Mouse (Mus musculus) retina, postnatal 7 days (tissue): ENCODE measurements around the gene Insyn1.

ENCODE experiments used
- DNase-seq: peaks from one replicate; pipeline ENCODE4 v3.0.0-alpha.2; 2012; ENCODE audit warnings: low read depth, low spot score

Gene Insyn1

DNA sequence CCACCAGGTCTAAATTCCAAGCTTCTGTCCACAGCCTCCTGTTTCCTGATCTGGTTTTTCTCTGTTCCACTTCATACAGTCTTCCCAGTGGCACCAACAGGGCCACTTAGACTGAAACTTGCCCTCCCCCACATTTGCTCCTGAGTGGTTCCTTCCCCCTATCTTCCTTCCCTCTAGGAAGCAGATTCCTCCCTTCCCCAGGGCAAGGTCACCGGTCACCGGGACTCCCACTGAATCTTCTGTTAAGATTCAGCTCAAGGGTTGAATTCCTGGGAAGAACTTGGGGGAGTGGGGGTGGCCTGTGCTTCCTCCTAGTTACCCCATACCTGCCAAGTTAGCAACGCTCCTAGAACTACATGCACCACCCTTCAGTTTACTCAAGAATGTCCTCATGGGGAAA is 1.3 kb upstream of the Insyn1 start:
- no peak for DNase-seq

DNA sequence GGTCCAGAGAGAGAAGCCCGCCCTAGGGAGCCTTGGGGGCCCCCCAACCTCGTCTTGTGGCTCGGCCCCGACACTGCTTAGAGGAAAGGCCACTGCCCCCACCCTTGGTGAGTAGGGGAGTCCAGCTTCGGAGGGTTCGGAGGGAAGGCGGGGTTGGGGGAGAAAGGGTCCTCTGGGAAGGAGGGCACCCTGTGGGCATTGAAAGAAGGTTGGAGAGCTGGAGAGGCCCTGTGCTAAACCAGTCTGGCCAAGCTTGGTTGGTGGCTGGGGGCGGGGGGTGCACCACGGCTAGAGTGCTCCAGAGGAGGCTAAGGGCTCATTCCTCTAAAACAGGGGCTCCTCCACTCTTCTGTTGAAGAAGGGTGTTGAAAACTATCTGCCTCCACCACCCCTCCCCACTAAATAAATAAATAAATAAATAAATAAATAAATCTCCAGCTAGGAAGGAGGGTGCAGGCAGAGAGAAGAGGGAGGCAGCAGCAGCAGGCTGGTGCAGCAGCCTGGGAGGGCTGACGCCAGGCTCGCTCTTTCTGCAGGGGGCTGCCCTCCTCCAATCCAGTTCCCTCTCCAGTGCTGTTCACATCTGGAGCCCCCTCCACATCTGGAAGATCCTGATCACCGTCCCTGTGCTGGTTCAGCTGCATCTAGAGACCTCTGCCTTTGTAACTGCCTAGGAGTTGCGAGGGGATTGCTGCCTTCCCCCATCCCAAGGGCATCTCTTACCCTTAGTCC is 896 bp downstream of the Insyn1 start:
- no peak for DNase-seq

DNA sequence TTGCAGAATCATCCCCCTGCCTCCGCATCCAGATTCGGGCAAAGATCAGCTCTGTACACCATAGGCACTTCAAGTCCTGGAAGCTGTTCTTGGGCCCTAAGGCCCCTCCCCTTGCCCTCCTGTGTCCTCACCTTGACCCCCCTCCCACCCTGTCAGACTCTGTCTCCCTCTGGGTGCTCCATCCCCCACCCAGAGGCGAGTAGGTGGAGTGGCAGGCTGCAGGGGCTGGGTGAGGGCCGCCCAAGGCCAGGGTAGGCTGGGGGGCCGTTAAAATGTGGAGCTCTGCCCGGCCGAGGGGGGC is 1.4 kb downstream of the Insyn1 start:
- DNase-seq, result no peak

DNA sequence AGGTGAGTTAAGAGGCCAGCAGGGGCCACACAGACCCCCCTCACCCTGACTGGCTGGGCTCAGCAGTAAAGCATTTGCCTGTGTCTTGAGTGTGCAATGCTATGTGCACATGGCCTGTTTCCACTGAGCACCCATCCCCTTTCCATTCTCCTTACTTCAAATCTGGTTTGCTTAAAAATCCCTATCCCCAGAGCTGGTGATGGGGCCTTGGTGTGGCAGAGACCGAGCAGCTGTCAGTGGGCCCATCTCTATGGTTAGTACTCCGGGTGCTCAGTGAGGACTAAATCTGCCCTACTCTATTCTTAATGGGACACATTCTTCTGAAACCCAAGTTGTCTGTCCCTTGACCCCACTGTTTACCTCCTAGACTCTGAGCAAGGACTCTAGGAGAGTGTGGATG is 2.0 kb downstream of the Insyn1 start:
- no peak for DNase-seq

DNA sequence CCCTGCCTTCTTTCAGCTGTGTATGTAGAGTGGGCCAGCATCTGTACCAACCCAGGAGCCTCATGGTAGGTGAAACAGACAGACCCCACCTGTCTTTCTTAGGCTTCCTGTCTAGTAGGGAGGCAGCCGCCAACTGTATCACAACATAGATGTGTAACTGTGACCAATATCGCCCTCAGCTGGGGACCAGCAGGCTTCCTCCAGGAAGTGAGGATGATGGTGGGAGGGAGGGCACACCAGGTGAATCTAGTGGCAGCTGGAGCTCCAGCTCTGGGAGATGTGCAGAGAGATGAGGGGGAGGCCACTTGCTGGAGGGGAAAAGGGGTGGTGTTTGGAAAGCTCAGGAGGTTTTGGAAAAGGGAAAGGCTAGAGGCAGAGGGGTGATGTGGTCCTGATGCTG is 6.6 kb downstream of the Insyn1 start:
- DNase-seq, result no peak

DNA sequence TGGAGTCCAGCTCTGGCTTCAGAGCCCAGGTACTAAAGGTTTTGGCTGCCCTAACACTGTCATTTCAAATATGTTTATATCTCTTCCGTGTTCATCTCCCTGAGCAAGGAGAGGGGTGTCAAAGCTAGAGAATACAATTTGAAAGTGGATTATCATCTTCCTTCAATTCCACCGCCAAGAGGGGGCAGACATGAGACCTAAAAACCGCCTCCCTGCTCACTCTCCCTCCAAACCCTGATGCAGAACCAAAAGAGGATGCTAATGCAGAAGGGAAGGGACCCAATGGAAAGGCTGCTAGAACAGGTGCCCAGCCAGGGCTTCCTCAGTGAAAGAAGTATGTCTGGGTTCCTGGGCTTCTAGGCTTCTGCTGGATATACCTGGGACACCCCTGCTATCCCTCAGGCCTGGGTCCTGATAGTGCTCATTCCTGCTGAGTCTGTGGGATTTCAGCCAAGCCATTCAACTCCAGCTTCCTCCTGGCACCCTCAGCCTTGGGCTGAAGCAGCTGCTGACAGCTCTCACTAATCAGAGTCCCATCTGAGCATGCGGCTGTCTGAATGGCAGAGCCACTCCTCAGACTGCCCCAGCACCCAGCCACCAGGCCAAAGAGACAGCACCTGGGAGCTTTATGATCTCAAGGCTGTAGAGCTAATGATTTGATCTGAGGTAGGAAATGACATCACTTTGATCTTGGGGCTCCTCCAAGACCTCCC is 8.2 kb downstream of the Insyn1 start:
- DNase-seq, result no peak

DNA sequence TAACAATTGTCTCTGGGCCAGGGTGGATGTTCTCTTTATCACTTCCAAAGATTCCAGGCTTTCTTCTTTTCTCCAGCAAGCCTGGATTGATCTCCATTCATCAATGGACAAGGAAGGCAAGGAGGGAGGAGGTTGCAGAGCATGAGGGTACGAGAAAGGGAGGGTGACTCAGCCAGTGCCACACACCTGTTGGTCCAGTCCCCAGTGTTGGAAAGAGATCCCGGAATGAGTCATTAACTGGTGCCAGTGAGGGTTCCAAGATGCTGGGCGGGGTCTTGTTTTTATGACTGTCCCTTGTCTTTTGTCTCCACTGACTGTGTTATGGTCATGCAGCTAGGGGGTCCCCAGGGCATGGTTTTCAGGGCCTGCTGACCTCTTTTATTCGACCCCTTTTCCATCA is 9.5 kb downstream of the Insyn1 start:
- DNase-seq, result no peak

DNA sequence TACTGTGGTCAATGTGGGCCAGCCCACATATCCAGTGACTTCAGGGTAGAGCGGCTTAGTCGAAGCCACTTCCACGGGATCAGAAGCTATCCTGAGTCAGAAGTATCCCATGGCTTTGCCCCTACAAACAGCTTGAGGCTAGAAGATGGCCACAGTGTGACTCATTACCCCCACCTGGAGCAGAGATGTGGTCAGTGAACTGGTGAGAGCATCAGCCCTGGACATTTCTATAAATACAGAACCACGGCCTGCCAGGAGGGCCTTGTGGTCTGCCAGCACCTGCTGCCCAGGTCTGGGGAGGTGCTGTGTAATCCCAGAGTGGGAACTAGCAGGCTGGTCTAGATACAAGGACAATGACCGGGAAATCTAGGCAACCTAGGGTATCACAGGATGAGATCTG is 12.5 kb downstream of the Insyn1 start:
- DNase-seq, result no peak

DNA sequence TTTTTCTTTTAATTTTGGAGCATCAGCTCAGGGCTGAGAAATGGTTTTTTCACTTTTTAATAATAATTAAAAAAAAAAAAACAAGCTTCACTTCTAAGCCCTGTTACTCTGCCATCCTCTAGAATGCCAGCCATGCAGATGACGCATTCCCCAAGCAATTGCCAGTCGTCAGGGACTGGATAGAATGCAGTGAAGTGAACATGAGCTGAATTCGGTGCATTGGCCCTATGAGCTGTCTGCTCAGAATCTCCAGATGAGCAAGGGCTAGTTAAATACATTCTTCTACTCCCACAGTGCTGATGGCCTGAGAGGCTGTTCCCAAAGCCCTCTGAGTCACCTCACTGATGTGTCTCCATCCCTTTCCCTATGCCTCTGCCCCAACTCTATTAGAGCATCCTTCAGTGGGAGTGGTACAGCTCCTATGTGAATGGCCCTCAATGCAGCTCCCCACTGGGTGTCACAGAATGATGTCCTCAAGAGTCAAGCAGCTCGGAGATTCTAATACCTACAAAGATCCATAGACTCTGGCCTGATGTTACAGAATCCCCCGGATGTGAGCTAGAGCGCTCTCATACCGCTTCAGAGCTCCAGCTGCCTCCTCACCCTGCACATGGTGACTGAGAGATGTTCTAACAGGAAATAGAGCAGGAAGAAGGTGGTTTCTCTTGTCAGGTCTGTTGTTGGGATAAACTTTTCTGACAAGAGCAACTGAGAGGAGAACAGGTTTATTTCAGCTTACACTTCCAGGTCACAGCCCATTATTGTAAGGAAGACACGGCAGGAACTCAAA is 19.0 kb downstream of the Insyn1 start:
- no peak for DNase-seq

DNA sequence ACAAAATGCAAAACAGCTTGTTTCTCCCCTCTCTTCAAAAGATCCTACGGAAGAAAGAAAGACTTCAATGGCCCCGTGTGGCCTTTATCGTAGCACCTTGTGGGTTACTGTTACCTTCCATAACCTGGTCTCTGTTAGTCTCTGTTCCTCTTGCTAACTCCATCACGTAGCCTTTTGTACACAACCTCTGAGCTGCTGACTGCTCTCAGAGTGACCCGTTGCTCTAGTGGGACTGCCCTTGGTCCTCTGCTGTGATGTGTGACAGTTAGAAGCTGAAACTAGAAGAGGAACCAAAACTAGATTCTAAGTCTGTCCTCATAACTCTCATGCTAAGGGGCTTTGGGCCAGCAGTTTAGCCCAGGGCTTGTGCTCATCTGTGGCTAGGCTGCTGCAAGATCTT is 22.0 kb downstream of the Insyn1 start:
- DNase-seq, result no peak

DNA sequence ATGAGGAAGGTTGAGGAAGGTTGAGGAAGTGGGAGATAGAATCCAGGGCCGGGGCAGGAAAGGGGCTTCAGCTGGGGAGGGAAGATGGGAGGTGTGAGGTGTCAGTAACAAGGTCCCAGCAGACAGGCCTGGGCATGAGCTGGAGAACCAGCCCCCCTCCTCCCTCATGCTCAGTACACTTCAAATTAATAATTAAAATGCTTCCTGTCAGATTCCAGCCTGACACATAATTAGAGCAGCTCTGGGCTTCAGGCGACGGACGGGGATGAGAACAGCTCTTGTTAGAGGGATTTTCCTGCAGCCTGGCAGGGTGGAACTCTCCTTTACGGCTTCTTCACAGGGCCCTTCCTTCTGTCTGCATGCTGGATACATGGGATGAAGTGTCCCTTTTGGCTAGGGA is 25.3 kb downstream of the Insyn1 start:
- no peak for DNase-seq

DNA sequence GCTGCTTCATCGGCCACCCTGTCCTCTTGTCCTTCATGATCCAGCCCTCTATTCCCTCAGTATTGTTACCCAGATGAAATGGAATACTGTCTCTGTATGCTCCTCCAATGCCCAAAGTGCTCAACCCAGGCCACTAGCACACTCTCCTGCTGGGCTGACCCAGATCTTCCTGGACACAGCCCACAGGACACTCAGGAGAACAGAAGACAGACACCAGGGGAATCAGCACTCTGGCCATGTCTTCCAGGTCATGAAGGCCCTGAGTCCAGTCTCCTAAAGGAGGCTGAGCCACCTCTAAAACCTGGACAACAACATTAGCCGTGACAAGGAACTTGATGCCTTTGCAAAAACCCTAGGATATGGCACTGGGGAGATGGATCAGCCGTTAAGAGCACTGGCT is 28.1 kb downstream of the Insyn1 start:
- no peak for DNase-seq

DNA sequence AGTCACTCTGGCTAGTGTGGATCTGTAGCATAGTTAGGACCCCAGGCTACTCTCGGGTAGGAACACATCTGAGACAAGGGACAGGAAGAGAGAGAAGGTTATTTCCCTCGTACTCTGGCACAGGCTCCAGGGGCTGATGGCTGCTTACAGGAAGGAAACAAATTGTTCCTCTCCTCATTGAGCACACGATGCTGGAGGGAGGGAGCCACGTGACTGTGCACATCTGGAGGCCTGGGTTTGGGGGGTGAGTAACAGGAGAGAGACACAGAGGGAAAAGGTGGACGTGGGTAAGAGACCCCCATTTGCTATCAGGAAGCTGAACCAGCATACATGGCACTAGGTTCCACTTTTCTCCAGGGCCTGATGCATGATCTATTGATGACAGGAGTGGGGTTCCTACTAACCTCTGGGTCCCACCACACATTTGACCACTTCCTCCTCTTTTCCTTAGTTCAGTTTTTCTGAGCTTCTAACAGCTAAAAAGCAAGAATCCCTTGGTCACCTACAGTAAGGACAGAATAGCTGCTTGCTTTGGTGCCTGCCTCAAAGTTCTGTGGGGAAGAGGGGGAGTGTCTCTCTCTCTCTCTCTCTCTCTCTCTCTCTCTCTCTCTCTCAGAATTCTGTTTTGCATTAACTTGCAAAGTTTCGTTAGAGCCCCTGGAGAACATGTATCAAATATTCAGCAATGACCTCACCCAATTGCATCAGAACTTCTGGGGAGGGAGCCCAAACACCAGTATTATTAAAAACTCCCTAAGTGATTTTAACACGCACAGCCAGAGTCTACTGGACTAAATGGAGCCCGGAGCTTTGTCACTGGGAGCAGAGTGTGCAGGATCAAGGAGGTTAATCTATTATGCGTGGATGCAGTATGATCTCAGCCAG is 29.7 kb downstream of the Insyn1 start:
- DNase-seq, result no peak

DNA sequence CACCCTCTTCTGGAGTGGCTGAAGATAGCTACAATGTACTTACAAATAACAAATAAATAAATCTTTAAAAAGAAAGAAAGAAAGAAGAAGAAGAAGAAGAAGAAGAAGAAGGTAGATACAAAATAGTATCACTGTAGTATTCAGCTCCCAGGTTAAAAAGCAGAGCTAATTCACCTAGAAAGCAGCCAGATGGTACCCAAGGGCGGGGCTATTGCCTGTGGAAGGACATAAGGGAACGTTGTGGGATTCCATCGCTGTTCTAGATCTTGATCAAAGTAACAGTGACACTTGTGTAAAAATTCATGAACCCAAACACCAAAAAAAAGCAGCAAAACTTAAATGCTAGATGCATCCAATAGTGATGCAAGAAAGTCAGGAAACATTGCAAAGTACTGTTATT is 31.6 kb downstream of the Insyn1 start:
- no peak for DNase-seq

DNA sequence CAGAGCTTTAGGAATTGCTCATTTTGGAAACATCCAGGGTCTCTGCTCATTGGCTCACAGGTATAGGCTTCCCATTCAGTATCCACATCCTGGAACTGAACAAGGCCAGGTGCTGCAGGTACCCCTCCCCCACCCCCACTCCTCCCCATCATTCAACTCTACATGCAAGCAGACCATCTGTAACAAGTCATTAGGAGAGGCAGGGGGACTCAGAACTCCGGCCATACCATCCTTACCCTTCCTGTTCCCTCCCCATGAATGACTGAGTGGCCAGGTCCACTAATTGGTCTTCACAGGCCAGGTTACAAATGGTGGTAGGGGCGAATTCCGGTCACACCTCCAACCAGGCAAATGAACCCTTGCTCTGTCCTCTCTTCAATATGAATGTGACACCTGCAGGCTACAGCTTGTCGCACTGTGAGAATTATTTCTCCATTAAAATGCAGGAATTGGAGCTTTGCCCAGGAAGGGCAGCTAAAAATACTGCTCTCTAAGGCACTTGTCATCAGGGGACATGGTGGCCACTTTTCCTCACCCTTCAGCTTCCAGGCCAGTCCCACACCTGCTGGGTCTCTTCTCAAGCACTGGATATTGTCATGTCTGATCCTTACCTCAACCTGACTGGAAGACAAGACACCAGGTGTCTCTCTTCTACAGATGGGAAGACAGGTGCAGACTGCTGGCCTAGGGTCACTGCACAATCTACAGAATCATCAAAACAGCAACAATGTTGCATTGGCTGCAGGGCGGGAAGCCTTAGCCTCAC is 32.6 kb downstream of the Insyn1 start:
- DNase-seq, result no peak

DNA sequence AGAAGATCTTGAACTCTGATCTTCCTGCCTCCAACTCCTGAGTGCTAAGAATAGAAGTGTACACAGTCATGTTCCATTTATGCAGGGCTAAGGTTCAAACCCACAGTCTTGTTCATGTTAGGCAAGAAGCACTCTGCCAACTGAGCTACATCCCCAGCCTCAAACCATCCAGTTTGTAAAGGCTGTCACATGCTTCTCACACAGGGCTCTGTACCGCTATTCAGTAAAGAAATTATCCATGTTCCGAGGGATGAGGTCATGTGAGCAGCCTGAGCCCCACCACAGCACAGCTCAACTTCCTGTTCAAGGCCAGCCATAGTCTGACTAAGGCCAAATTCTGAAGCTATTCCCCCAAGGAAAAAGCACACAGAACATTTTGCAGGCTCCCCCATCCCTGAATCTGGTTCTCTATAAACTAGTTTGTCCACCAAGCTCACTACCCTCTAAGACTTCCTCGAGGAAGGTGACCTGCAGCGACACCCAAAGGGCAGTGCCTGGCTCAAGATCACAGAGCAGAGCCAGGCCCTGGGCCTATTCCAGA is 33.5 kb downstream of the Insyn1 start:
- no peak for DNase-seq

DNA sequence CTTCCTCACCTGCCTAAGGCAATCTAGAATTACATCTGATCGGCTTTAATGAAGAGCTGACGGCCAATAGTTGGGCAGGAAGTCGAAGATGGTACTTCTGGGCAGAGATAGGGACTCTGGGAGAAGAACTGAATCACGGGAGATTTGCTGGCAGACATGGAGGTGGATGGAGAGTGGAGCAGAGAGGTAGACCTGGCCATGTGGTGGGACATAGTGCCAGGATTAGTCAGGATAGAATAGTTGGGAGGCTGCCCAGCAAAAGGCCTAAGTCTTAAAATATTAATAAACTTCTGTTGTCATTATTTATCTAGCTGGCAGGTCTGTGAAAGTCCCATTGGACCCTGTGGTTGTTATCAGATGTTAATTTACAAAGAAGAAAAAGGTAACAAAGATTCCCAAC is 36.7 kb downstream of the Insyn1 start:
- no peak for DNase-seq

DNA sequence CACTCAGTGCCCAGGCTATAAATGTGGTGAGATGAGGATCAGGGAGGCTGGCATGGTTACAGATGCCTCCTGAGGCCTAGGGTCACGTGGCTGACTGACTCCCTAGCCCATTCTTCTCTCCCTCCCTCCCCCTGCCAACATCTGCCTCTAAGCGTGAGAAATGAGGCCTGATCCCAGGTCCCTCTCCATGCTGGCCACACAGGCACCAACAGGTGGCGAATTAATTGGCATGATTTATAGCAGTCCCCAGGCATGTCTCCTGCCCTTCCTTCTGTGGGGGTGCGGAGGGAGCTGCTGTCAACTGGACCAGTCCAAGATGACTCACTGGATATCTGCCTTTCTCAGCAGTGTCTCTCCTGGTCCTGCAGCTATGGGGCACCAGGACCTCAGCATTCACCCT is 39.4 kb downstream of the Insyn1 start:
- no peak for DNase-seq

DNA sequence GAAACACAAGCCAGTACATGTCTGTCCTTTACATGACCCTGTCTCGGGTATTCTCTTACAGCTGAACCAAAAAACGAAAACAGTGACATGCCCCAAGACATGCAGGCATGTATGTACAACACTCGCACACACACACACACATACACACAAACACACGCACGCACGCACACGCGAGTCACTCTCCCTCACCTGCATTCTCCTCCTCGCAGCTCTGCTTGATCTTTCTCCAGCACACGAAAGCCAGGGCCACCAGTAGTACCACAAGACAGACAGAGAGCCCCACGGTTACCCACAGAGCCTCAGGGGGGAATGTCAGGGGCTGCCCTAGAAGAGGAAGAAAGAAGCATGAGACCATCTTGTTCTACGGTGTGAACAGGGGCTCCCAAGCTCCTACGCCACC is 42.0 kb downstream of the Insyn1 start:
- no peak for DNase-seq

DNA sequence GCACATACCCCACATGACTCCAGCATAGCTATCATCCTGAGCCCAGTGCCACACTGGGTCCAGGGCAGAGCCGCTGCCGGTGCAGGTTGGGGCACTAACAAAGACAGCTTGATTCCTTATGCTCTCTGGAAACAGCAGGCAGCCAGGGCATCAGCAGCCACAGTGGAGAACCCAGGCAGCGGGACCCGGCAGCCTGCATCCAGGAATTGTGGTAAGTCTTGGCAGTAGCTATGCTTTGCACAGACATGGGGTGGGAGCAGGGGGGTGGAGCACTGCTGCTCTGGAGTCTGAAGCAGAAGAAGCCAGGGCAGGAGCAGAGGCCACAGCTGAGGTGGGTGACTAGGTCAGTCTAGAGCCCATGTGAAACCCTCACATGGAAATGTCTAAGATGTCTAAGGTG is 43.8 kb downstream of the Insyn1 start:
- DNase-seq, result no peak

DNA sequence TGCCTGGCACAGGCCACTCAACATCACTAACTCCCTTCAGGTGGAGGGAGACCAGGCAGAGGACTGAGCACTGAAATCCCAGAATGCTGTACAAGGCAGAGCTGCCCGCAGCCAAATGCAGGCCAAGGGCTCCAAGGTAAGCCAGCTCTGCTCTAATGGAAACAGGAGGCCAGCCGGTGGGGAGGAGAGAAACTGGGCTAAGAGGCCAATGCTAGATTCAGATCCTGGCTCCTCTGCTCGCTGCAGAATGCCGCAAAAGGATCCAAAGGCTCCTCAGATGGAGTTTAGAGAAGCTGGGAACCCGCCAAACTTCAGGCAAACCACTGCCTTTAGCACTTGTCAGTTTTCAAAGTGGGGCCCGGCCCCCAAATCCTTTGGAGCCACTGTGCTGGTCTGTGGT is 44.9 kb downstream of the Insyn1 start:
- no peak for DNase-seq
